Mouse (Mus musculus): ENCODE results near the gene Fam3a.

DNA sequence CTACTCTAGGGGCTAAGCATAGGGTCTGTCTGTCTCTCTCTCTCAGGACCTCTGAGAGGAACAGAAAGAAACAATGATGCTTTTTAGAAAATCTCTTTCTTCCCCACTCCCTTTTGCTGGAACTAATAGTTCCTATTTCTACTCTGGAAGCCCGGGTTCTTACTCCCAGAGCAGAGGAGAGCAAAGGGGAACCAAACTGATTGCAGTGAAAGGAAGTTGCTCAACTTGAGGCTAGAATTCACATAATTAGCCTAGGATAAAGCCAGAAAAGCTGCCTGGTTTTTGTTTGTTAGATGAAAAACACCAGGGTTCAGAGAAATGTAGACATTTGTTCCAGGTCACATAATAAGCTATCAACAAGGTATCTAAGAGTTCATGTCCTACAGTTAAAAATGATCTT lies 33.2 kb upstream of the Fam3a start:
- TF ChIP-seq SMC3 (IDR thresholded peaks at IDR 0.05; ENCODE audit: low read depth, low read length) (no peak), CTCF (conservative IDR thresholded peaks at IDR 0.05 in 1 of 2, IDR thresholded peaks at IDR 0.05 in 1 of 2; ENCODE audit: low read depth in 2 of 2, low read length in 2 of 2) (no peak), JUND (conservative IDR thresholded peaks at IDR 0.05; ENCODE audit: low read depth, low read length) (no peak), POLR2A (IDR thresholded peaks at IDR 0.05; ENCODE audit: low read depth, low read length) (no peak), POLR2AphosphoS2 (IDR thresholded peaks at IDR 0.05; ENCODE audit: low read depth, low read length) (no peak)

Measured in CH12.LX (cell line).